Mouse (Mus musculus): Measurements from ENCODE around the gene Upp2. TPM values are rescaled to one million over a fixed set of nuclear protein-coding genes. Genes with fewer than 3 reads are reported as not detected.

Gene Upp2
- total RNA-seq, 1 experiment, result 0.67 TPM

DNA sequence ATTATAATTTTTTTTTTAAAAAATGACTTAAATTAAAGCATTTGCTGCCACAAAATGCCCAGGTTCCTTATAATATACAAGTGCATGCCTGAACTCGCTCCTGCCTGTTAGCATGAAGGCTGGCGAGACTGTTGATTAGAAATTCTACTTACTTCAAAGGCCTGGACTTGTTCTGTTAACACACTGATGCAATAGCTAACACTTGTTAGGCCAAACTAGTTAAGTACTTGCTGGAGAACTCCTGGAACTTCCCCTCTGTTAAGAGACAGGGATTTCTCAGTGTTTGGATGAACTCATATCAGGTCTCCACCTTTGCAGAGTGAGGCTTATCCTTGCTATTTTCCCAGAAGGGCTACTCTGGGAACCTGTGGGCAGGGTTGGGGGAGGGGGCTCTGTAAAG lies 105.4 kb downstream of the Upp2 start:
- Histone ChIP-seq H3K9ac (ENCODE audit: insufficient read depth, low read depth, low read length, poor library complexity, severe bottlenecking) (no peak overlapping the region), H3K9me3 (ENCODE audit: control insufficient read depth, insufficient read depth, low read depth, low read length) (no peaks in the 10 kb centered on the region; the same call in 1 of the 2 replicates), H3K36me3 (ENCODE audit: control insufficient read depth, insufficient read depth, low read length, poor library complexity, severe bottlenecking) (no peaks in the 10 kb centered on the region), H3K4me1 (ENCODE audit: control insufficient read depth in 2 of 2, insufficient read depth in 2 of 2, low read length in 2 of 2, poor library complexity in 1 of 2) (no peaks in the 10 kb centered on the region), H3K4me3 (ENCODE audit: insufficient read depth in 1 of 2, low read depth in 1 of 2, low read length in 2 of 2, poor library complexity in 1 of 2, severe bottlenecking in 1 of 2) (no peak overlapping the region), H3K27ac (ENCODE audit: insufficient read depth, low read depth, low read length, poor library complexity, severe bottlenecking) (no peak overlapping the region)
- TF ChIP-seq ZNF384 (IDR thresholded peaks at IDR 0.05; ENCODE audit: low read depth, low read length) (no peak), ZC3H11A (IDR thresholded peaks at IDR 0.05; ENCODE audit: borderline replicate concordance, low read depth, low read length) (no peak), MAFK (IDR thresholded peaks at IDR 0.05; ENCODE audit: insufficient read depth, low read depth, low read length) (no peak), CHD2 (IDR thresholded peaks at IDR 0.05; ENCODE audit: low read depth, low read length) (no peak), HCFC1 (IDR thresholded peaks at IDR 0.05; ENCODE audit: borderline replicate concordance, insufficient read depth, low read length) (no peak)
- in situ Hi-C loops (cut with MboI; ENCODE audit: low sequenced_read_pairs in 2 of 2, unreplicated experiment in 2 of 2), result loop anchor here (25.0 kb wide), 3 partner anchors 460 to 635 kb away; partner anchors contain the start of gene Cytip (in 1 of the 2)
- no peak for DNase-seq (ENCODE audit: low read depth, low spot score)

DNA sequence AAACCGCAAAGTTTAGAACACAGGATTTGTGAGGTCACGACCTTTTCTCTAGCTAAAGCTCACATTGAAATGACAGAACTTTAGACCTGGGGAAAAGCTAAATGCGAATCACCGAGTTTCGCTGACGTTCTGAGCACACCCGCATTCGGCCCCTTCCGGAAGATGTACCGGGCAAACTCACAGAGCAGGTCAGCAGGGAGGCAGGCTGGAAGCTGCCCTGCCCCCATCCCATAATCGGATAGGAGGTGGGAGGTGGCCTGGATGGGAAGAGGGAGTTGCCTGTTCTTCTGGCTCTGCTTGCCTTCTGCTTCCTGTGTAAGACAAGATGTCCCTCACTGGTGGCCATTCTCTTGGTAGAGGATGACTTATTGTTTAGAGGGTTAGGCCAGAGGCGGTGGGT lies 112.9 kb downstream of the Upp2 start:
- in situ Hi-C loops (cut with MboI; ENCODE audit: low sequenced_read_pairs in 2 of 2, unreplicated experiment in 2 of 2), result no loop called here
- Histone ChIP-seq H3K27ac (ENCODE audit: insufficient read depth, low read depth, low read length, poor library complexity, severe bottlenecking) (no peak overlapping the region), H3K4me1 (ENCODE audit: control insufficient read depth in 2 of 2, insufficient read depth in 2 of 2, low read length in 2 of 2, poor library complexity in 1 of 2) (no peaks in the 10 kb centered on the region), H3K9me3 (ENCODE audit: control insufficient read depth, insufficient read depth, low read depth, low read length) (no peaks in the 10 kb centered on the region), H3K4me3 (ENCODE audit: insufficient read depth in 1 of 2, low read depth in 1 of 2, low read length in 2 of 2, poor library complexity in 1 of 2, severe bottlenecking in 1 of 2) (no peak overlapping the region), H3K36me3 (ENCODE audit: control insufficient read depth, insufficient read depth, low read length, poor library complexity, severe bottlenecking) (no peaks in the 10 kb centered on the region), H3K9ac (ENCODE audit: insufficient read depth, low read depth, low read length, poor library complexity, severe bottlenecking) (no peak overlapping the region)
- no peak for DNase-seq (ENCODE audit: low read depth, low spot score)
- TF ChIP-seq CHD2 (IDR thresholded peaks at IDR 0.05; ENCODE audit: low read depth, low read length) (no peak), MAFK (IDR thresholded peaks at IDR 0.05; ENCODE audit: insufficient read depth, low read depth, low read length) (no peak), ZC3H11A (IDR thresholded peaks at IDR 0.05; ENCODE audit: borderline replicate concordance, low read depth, low read length) (no peak), ZNF384 (IDR thresholded peaks at IDR 0.05; ENCODE audit: low read depth, low read length) (no peak), HCFC1 (IDR thresholded peaks at IDR 0.05; ENCODE audit: borderline replicate concordance, insufficient read depth, low read length) (no peak)

DNA sequence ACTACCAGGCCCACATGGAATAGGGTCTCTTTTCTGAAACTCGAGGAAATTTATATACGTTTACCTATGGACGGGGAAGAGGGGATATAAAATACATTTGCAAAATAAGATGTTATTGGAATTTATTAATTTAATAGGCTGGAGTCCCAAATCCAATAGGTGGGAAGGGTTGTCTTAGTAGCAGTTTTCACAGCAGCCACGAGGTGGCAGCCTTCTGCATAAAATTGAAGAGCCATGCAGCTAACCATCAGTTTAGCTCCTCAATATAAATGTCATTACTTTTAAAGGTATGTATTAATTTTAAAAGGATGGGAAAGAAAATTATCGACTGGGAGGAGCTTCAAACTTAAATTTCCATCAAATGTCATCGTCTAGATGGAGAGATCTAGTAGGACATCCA lies 113.7 kb downstream of the Upp2 start:
- H3K9ac ChIP-seq (ENCODE audit: insufficient read depth, low read depth, low read length, poor library complexity, severe bottlenecking), result no peak overlapping the region
- TF ChIP-seq ZNF384 (IDR thresholded peaks at IDR 0.05; ENCODE audit: low read depth, low read length), result no peak
- peak; percentile 54 for TF ChIP-seq ZC3H11A (IDR thresholded peaks at IDR 0.05; ENCODE audit: borderline replicate concordance, low read depth, low read length)
- H3K4me3 ChIP-seq (ENCODE audit: insufficient read depth in 1 of 2, low read depth in 1 of 2, low read length in 2 of 2, poor library complexity in 1 of 2, severe bottlenecking in 1 of 2), result no peak overlapping the region
- no peaks in the 10 kb centered on the region for H3K4me1 ChIP-seq (ENCODE audit: control insufficient read depth in 2 of 2, insufficient read depth in 2 of 2, low read length in 2 of 2, poor library complexity in 1 of 2)
- in situ Hi-C loops (cut with MboI; ENCODE audit: low sequenced_read_pairs in 2 of 2, unreplicated experiment in 2 of 2), result no loop called here
- H3K27ac ChIP-seq (ENCODE audit: insufficient read depth, low read depth, low read length, poor library complexity, severe bottlenecking), result no peak overlapping the region
- H3K9me3 ChIP-seq (ENCODE audit: control insufficient read depth, insufficient read depth, low read depth, low read length), result no peaks in the 10 kb centered on the region
- no peaks in the 10 kb centered on the region for H3K36me3 ChIP-seq (ENCODE audit: control insufficient read depth, insufficient read depth, low read length, poor library complexity, severe bottlenecking)
- DNase-seq (ENCODE audit: low read depth, low spot score), result no peak

DNA sequence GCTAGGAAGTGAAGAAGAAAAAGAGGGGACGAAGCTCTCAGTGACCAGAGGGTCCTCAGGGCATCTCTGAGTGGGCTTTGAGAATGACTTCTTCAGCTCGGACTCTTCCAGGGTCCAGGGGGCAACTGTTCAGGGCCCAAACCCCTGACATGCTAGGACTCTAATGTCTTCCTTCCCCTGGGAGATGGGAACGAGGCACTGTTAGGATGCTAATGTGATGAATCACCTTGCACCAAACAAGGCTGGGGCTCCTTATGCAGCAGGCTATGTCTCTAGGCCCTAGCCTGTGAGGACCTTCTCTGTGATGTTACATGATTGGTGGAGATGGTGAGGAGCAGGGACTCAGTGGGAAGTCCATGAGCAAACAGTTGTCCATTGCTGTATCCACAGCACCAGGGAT lies 114.3 kb downstream of the Upp2 start:
- TF ChIP-seq ZNF384 (IDR thresholded peaks at IDR 0.05; ENCODE audit: low read depth, low read length) (no peak), CHD2 (IDR thresholded peaks at IDR 0.05; ENCODE audit: low read depth, low read length) (no peak), HCFC1 (IDR thresholded peaks at IDR 0.05; ENCODE audit: borderline replicate concordance, insufficient read depth, low read length) (no peak), MAFK (IDR thresholded peaks at IDR 0.05; ENCODE audit: insufficient read depth, low read depth, low read length) (no peak), ZC3H11A (IDR thresholded peaks at IDR 0.05; ENCODE audit: borderline replicate concordance, low read depth, low read length) (no peak)
- DNase-seq (ENCODE audit: low read depth, low spot score), result no peak
- Histone ChIP-seq H3K4me3 (ENCODE audit: insufficient read depth in 1 of 2, low read depth in 1 of 2, low read length in 2 of 2, poor library complexity in 1 of 2, severe bottlenecking in 1 of 2) (no peak overlapping the region), H3K27ac (ENCODE audit: insufficient read depth, low read depth, low read length, poor library complexity, severe bottlenecking) (no peak overlapping the region), H3K9ac (ENCODE audit: insufficient read depth, low read depth, low read length, poor library complexity, severe bottlenecking) (no peak overlapping the region), H3K4me1 (ENCODE audit: control insufficient read depth in 2 of 2, insufficient read depth in 2 of 2, low read length in 2 of 2, poor library complexity in 1 of 2) (no peaks in the 10 kb centered on the region), H3K36me3 (ENCODE audit: control insufficient read depth, insufficient read depth, low read length, poor library complexity, severe bottlenecking) (no peaks in the 10 kb centered on the region), H3K9me3 (ENCODE audit: control insufficient read depth, insufficient read depth, low read depth, low read length) (no peaks in the 10 kb centered on the region)
- in situ Hi-C loops (cut with MboI; ENCODE audit: low sequenced_read_pairs in 2 of 2, unreplicated experiment in 2 of 2), result no loop called here

DNA sequence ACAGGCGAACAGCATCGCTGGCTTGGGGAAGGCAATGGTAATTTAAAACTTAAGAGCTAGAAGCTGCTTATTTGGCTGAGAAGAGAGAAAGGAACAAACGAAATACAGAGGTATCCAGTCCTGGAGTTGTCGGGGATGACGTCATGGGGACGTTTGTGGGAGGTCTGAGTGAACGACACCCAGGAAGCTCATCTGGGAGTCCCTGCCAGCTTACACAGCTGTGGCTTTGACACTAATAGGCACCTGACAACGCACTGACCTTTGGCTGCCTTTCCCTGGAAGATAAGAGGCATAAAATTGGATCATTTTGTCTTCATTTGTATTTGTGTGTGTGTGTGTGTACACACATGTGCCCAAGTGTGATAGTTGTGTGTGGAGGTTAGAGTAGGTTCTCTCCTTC lies 130.4 kb downstream of the Upp2 start:
- in situ Hi-C loops (cut with MboI; ENCODE audit: low sequenced_read_pairs in 2 of 2, unreplicated experiment in 2 of 2), result no loop called here
- no peak for DNase-seq (ENCODE audit: low read depth, low spot score)
- no peak overlapping the region for H3K4me3 ChIP-seq (ENCODE audit: insufficient read depth in 1 of 2, low read depth in 1 of 2, low read length in 2 of 2, poor library complexity in 1 of 2, severe bottlenecking in 1 of 2)

More for the DNA sequence above, 130.4 kb downstream of the Upp2 start:
- no peak overlapping the region for H3K27ac ChIP-seq (ENCODE audit: insufficient read depth, low read depth, low read length, poor library complexity, severe bottlenecking)
- no peaks in the 10 kb centered on the region for H3K4me1 ChIP-seq (ENCODE audit: control insufficient read depth in 2 of 2, insufficient read depth in 2 of 2, low read length in 2 of 2, poor library complexity in 1 of 2)
- TF ChIP-seq MAFK (IDR thresholded peaks at IDR 0.05; ENCODE audit: insufficient read depth, low read depth, low read length) (no peak), ZC3H11A (IDR thresholded peaks at IDR 0.05; ENCODE audit: borderline replicate concordance, low read depth, low read length) (no peak), CHD2 (IDR thresholded peaks at IDR 0.05; ENCODE audit: low read depth, low read length) (no peak), ZNF384 (IDR thresholded peaks at IDR 0.05; ENCODE audit: low read depth, low read length) (no peak), HCFC1 (IDR thresholded peaks at IDR 0.05; ENCODE audit: borderline replicate concordance, insufficient read depth, low read length) (no peak)
- H3K9me3 ChIP-seq (ENCODE audit: control insufficient read depth, insufficient read depth, low read depth, low read length), result no peaks in the 10 kb centered on the region
- H3K9ac ChIP-seq (ENCODE audit: insufficient read depth, low read depth, low read length, poor library complexity, severe bottlenecking), result no peak overlapping the region
- H3K36me3 ChIP-seq (ENCODE audit: control insufficient read depth, insufficient read depth, low read length, poor library complexity, severe bottlenecking), result no peaks in the 10 kb centered on the region
